Mouse (Mus musculus): ENCODE measurements around the gene Agbl4. TPM values are rescaled to one million over a fixed set of nuclear protein-coding genes. Genes with fewer than 3 reads are reported as not detected.

Gene Agbl4
- polyA plus RNA-seq, 1 experiment: not detected

- TF ChIP-seq GATA1 (IDR thresholded peaks at IDR 0.05; ENCODE audit: low read length): no peak
These were observed 910.2 kb downstream of the Agbl4 start for GRCm38 (mm10) chr4:111307633-111308032.

- no peak for TF ChIP-seq GATA1 (IDR thresholded peaks at IDR 0.05; ENCODE audit: low read length)
These were observed 911.3 kb downstream of the Agbl4 start for GRCm38 (mm10) chr4:111308572-111309288.

- TF ChIP-seq GATA1 (IDR thresholded peaks at IDR 0.05; ENCODE audit: low read length): no peak
These were observed 929.6 kb downstream of the Agbl4 start for GRCm38 (mm10) chr4:111327094-111327493.

- no peak for TF ChIP-seq GATA1 (IDR thresholded peaks at IDR 0.05; ENCODE audit: low read length)
These were observed 930.4 kb downstream of the Agbl4 start for GRCm38 (mm10) chr4:111327760-111328373.

GRCm38 (mm10) chr4:111329501-111329900 lies 932.0 kb downstream of the Agbl4 start:
- no peak for TF ChIP-seq GATA1 (IDR thresholded peaks at IDR 0.05; ENCODE audit: low read length)

- no peak for TF ChIP-seq GATA1 (IDR thresholded peaks at IDR 0.05; ENCODE audit: low read length)
These were observed 935.4 kb downstream of the Agbl4 start for GRCm38 (mm10) chr4:111332864-111333263.

- TF ChIP-seq GATA1 (IDR thresholded peaks at IDR 0.05; ENCODE audit: low read length): no peak
These were observed 952.5 kb downstream of the Agbl4 start for GRCm38 (mm10) chr4:111349965-111350364.

GRCm38 (mm10) chr4:111350615-111351525 lies 953.4 kb downstream of the Agbl4 start:
- TF ChIP-seq GATA1 (IDR thresholded peaks at IDR 0.05; ENCODE audit: low read length): no peak

- no peak for TF ChIP-seq GATA1 (IDR thresholded peaks at IDR 0.05; ENCODE audit: low read length)
These were observed 959.2 kb downstream of the Agbl4 start for GRCm38 (mm10) chr4:111356584-111357115.

GRCm38 (mm10) chr4:111357176-111357575 lies 959.7 kb downstream of the Agbl4 start:
- TF ChIP-seq GATA1 (IDR thresholded peaks at IDR 0.05; ENCODE audit: low read length): no peak

GRCm38 (mm10) chr4:111364199-111364598 lies 966.7 kb downstream of the Agbl4 start:
- no peak for TF ChIP-seq GATA1 (IDR thresholded peaks at IDR 0.05; ENCODE audit: low read length)

- no peak for TF ChIP-seq GATA1 (IDR thresholded peaks at IDR 0.05; ENCODE audit: low read length)
These were observed 970.3 kb downstream of the Agbl4 start for GRCm38 (mm10) chr4:111367771-111368170.

- TF ChIP-seq GATA1 (IDR thresholded peaks at IDR 0.05; ENCODE audit: low read length): no peak
These were observed 979.7 kb downstream of the Agbl4 start for GRCm38 (mm10) chr4:111377159-111377558.

GRCm38 (mm10) chr4:111378071-111378470 lies 980.6 kb downstream of the Agbl4 start:
- no peak for TF ChIP-seq GATA1 (IDR thresholded peaks at IDR 0.05; ENCODE audit: low read length)

- TF ChIP-seq GATA1 (IDR thresholded peaks at IDR 0.05; ENCODE audit: low read length): no peak
These were observed 985.6 kb downstream of the Agbl4 start for GRCm38 (mm10) chr4:111383101-111383500.

GRCm38 (mm10) chr4:111390736-111391135 lies 993.3 kb downstream of the Agbl4 start:
- TF ChIP-seq GATA1 (IDR thresholded peaks at IDR 0.05; ENCODE audit: low read length): no peak
